Mouse (Mus musculus) midbrain, embryonic 13.5 days (tissue): Measurements from ENCODE around the gene Vipr1. TPM values are rescaled to one million over a fixed set of nuclear protein-coding genes. Genes with fewer than 3 reads are reported as not detected.
A peak's percentile ranks its signal among the peaks of the same experiment; 100 is the strongest.

ENCODE experiments used
- ATAC-seq: fragments of 200-750 bp; cut with Nextera tagmentation; 2 replicates; pipeline ENCODE4 v1.8.0; 2017; ENCODE audit warnings: mild to moderate bottlenecking, moderate TSS enrichment, moderate library complexity
- H3K27ac ChIP-seq: fragments of 300-500 bp; sonication (generic); 2 replicates; pipeline ENCODE4 v1.5.1; 2015; ENCODE audit warnings: inconsistent platforms, mild to moderate bottlenecking, moderate library complexity
- H3K27me3 ChIP-seq: fragments of 300-500 bp; sonication (generic); 2 replicates; pipeline ENCODE4 v1.6.1; 2015; ENCODE audit warnings: mild to moderate bottlenecking, inconsistent platforms
- H3K36me3 ChIP-seq: fragments of 300-500 bp; sonication (generic); 2 replicates; pipeline ENCODE4 v1.6.1; 2015; ENCODE audit warnings: mild to moderate bottlenecking, inconsistent platforms
- H3K4me1 ChIP-seq: fragments of 300-500 bp; sonication (generic); replicated peaks from 2 replicates; pipeline ENCODE4 v1.6.1; 2015; ENCODE audit warnings: inconsistent platforms
- H3K4me2 ChIP-seq: fragments of 300-500 bp; sonication (generic); replicated peaks from 2 replicates; pipeline ENCODE4 v1.6.1; 2015; ENCODE audit warnings: moderate library complexity, mild to moderate bottlenecking, inconsistent platforms
- H3K4me3 ChIP-seq: fragments of 300-500 bp; sonication (generic); replicated peaks from 2 replicates; pipeline ENCODE4 v1.5.1; 2015; ENCODE audit warnings: mild to moderate bottlenecking, inconsistent platforms
- H3K9ac ChIP-seq: fragments of 300-500 bp; sonication (generic); replicated peaks from 2 replicates; pipeline ENCODE4 v1.6.1; 2015; ENCODE audit warnings: mild to moderate bottlenecking, inconsistent platforms
- H3K9me3 ChIP-seq: fragments of 300-500 bp; sonication (generic); 2 replicates; pipeline ENCODE4 v1.6.1; 2016; ENCODE audit warnings: mild to moderate bottlenecking, inconsistent platforms
- WGBS: fragments of 180-500 bp; shearing (Covaris S2); methylation state at CpG from one replicate; pipeline ENCODE4 v1.1.7; 2015; 5-methylcytosine and 5-hydroxymethylcytosine counted together
- polyA plus RNA-seq: library from polyadenylated mRNA; unstranded; fragments of >200 nt; fragmentation: Nextera tagmentation; extraction: Ambion mirVana; gene quantifications from 2 replicates; pipeline ENCODE4 v1.2.1, GENCODE M21; 2015

Gene Vipr1
- polyA plus RNA-seq, 1 experiment from 2014 or later = 0.48 TPM

DNA sequence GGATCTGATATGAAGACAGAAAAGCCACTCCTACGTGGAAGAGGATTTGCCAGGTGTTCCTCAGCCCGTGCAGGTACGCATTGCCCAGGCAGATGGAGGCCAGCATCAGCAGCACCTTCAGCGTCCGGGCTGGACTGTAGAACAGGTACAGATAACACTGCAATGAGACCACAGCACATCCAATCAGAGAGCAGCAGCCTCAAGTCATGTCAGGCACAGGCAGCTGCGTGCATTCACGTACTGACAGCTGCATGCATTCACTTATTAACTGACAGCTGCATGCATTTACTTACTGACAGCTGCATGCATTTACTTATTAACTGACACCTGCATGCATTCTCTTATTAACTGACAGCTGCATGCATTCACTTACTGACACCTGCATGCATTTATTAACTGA, 42.2 kb downstream of the Vipr1 start:
- no peak overlapping the region for H3K4me3 ChIP-seq
- H3K4me2 ChIP-seq = no peak overlapping the region
- H3K27me3 ChIP-seq = no peaks in the 10 kb centered on the region
- 82% methylated on average over 7 of the region's 7 CpGs for WGBS
- H3K36me3 ChIP-seq = peaks cover 77% of the 10 kb centered on the region
- H3K27ac ChIP-seq = no peak overlapping the region
- H3K4me1 ChIP-seq = peaks cover 13% of the 10 kb centered on the region
- no peak overlapping the region for H3K9ac ChIP-seq
- H3K9me3 ChIP-seq = no peaks in the 10 kb centered on the region
- ATAC-seq = no peak

DNA sequence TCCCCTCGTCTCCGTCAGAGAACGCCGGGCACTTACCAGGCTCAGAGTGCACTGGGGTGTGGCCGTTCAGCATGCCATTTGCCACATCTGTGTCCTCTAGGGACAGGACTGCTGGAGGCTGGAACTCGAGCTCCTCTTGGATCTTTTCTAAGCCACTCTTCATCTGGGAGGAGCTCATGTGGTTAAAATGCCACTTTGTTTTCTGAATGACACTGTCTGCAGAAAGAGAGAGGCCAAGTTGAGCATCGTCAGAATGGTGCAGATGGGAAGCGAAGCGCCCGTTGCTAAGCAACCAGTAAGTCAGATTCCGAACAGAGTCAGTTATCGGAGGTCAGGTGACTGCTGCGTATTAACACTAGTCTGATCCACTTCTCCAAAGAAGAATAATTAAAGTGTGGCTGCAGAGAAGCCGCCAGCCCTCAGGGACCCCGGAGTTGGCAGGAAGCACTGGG, 47.7 kb downstream of the Vipr1 start:
- H3K36me3 ChIP-seq = peaks cover 68% of the 10 kb centered on the region

DNA sequence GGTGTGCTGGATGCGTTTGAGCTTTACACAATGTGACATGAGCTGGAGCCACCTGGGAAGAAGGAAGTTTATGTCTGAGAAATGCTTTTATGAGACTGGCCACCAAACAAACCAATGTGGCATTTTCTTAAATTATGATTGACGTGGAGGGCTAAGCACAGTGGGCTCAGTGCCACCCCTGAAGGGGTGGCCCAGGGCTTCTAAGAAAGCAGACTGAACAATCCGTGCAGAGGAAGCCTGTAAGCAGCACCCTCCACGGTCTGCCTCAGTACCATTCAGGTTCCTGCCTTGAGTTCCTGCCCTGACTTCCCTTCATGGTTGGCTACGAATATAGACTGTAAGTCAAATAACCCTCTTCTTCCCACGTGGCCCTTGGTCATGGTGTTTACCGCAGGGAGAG, 48.2 kb downstream of the Vipr1 start:
- peaks cover 68% of the 10 kb centered on the region for H3K36me3 ChIP-seq
- peak overlapping the region; percentile 88 for H3K27ac ChIP-seq
- WGBS = 74% methylated on average over 7 of the region's 7 CpGs
- H3K27me3 ChIP-seq = no peaks in the 10 kb centered on the region
- H3K9ac ChIP-seq = 0 out of 2 replicates have a peak overlapping the region, but pooled peaks have one; percentile 0
- ATAC-seq = peak; percentile 70
- no peaks in the 10 kb centered on the region for H3K9me3 ChIP-seq
- H3K4me1 ChIP-seq = peaks cover 29% of the 10 kb centered on the region
- H3K4me3 ChIP-seq = no peak overlapping the region
- peak overlapping the region; percentile 48 for H3K4me2 ChIP-seq

More for the DNA sequence above, 47.7 kb downstream of the Vipr1 start:
- peak overlapping the region; percentile 8; the same call in 1 of the 2 replicates for H3K4me3 ChIP-seq
- peak overlapping the region; percentile 48 for H3K4me2 ChIP-seq
- no peaks in the 10 kb centered on the region for H3K27me3 ChIP-seq
- peak overlapping the region; percentile 88 for H3K27ac ChIP-seq
- peak overlapping the region; percentile 24; the same call in 1 of the 2 replicates for H3K9ac ChIP-seq
- ATAC-seq = peak; percentile 93
- 28% methylated on average over 15 of the region's 15 CpGs for WGBS
- H3K9me3 ChIP-seq = no peaks in the 10 kb centered on the region
- peaks cover 29% of the 10 kb centered on the region for H3K4me1 ChIP-seq

DNA sequence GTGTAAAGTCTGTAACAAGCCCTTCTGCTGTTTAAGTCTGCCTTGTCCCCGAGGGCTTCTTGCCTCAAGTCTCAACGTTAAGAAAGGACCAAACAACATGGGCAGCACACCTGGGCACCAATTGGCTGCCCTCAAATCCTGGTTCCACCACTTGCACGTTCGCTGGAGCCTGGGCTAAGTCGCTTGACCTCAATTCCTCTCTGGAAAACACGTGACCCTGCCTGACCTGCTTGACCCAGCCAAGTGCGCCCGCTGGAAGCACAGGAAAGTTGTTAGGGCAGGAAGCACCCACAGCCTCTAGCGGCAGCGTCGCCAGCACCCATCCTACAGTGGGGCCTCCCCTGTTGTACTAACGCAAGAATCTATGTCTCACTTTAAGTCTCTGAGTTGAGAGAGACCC, 52.2 kb downstream of the Vipr1 start:
- no peak overlapping the region for H3K4me2 ChIP-seq
- no peak overlapping the region for H3K27ac ChIP-seq
- H3K36me3 ChIP-seq = peaks cover 64% of the 10 kb centered on the region
- no peaks in the 10 kb centered on the region for H3K27me3 ChIP-seq
- ATAC-seq = no peak
- no peaks in the 10 kb centered on the region; the same call in 1 of the 2 replicates for H3K9me3 ChIP-seq
- WGBS = 84% methylated on average over 12 of the region's 12 CpGs
- H3K9ac ChIP-seq = no peak overlapping the region
- no peak overlapping the region for H3K4me3 ChIP-seq
- H3K4me1 ChIP-seq = peaks cover 20% of the 10 kb centered on the region

DNA sequence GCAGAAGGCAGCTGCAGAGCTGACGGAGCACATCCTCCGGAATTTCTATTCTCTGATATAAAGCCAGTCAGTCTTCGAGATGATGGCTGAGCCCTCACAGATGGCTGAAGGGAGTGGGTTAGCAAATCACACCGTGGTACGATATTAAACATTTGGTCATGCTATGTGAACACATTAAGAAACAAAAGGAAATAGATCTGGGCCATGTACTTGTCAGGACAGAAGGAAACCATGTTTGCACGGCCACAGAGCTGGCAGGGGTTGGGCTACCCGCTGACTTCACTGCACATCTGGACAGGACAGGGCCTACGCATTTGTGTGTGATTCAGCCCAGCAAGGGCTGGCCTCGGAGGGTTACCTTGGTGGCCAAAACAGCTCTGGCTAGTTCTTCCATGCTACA, 54.1 kb downstream of the Vipr1 start:
- no peak overlapping the region for H3K4me3 ChIP-seq
- peaks cover 1% of the 10 kb centered on the region for H3K4me1 ChIP-seq
- 93% methylated on average over 9 of the region's 9 CpGs for WGBS
- no peak overlapping the region for H3K4me2 ChIP-seq
- H3K9me3 ChIP-seq = no peaks in the 10 kb centered on the region; the same call in 1 of the 2 replicates
- H3K9ac ChIP-seq = no peak overlapping the region
- H3K27me3 ChIP-seq = no peaks in the 10 kb centered on the region
- no peak for ATAC-seq
- H3K36me3 ChIP-seq = peaks cover 70% of the 10 kb centered on the region
- no peak overlapping the region for H3K27ac ChIP-seq

DNA sequence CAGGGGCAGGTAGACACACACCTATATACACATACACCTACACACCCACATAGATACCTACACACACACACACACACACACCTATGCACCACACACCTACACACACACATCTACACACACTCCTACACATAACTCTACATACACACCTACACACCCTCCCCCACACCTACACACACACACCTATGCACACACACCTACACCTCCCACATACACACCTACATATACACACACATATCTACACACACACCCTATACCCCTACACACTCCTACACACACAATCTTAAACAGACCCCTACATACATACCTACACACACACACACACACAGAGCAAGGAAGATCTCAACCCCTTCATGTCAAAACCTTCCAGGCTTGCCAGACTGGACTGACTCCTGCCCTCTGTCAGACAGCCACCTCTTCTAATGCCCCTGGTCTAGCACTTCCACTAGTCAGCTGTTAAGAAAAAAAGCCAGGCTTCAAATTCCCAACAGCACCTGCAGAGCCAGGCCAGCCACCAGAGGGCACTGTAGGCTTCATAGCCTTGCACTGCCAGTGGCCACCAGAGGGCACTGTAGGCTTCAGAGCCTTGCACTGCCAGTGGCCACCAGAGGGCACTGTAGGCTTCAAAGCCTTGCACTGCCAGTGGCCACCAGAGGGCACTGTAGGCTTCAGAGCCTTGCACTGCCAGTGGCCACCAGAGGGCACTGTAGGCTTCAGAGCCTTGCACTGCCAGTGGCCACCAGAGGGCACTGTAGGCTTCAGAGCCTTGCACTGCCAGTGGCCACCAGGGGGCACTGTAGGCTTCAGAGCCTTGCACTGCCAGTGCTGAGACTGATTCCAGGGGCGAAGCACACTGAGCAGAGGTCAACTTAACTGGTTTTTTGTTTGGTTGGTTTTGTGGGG, 54.9 kb downstream of the Vipr1 start:
- Histone ChIP-seq H3K9ac (no peak overlapping the region), H3K36me3 (peaks cover 65% of the 10 kb centered on the region), H3K4me1 (peaks cover 2% of the 10 kb centered on the region), H3K27me3 (no peaks in the 10 kb centered on the region), H3K27ac (no peak overlapping the region), H3K4me2 (no peak overlapping the region), H3K9me3 (no peaks in the 10 kb centered on the region; the same call in 1 of the 2 replicates), H3K4me3 (no peak overlapping the region)
- WGBS = 96% methylated on average over 1 of the region's 1 CpGs
- ATAC-seq = peak; percentile 70

DNA sequence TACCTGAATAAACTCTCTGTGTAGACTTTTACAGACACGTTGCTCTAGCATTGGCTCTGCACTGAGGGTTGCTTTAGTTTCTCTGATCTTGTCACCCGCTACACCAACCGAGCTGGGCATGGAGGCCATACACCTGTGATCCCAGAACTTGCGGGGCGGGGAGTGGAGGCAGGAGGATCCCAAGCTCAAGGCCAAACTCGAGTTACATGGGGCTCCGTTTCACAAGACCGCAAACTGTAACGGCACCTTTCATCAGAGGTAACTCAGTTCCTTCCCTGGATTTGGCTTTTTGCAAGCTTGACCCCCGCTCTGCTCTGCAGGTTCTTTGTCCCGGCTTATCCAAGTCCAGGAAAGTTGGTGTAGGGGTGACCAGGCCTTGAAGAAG, 61.7 kb downstream of the Vipr1 start:
- Histone ChIP-seq H3K9ac (peak overlapping the region; percentile 86), H3K4me2 (peak overlapping the region; percentile 95), H3K4me3 (peak overlapping the region; percentile 83), H3K9me3 (no peaks in the 10 kb centered on the region), H3K27me3 (no peaks in the 10 kb centered on the region; the same call in 1 of the 2 replicates), H3K36me3 (peaks cover 13% of the 10 kb centered on the region), H3K27ac (peak overlapping the region; percentile 81; the same call in 1 of the 2 replicates), H3K4me1 (peaks cover 32% of the 10 kb centered on the region)
- ATAC-seq = 0 out of 2 replicates have a peak, but pooled peaks have one; percentile 1
- WGBS = 37% methylated on average over 11 of the region's 11 CpGs

DNA sequence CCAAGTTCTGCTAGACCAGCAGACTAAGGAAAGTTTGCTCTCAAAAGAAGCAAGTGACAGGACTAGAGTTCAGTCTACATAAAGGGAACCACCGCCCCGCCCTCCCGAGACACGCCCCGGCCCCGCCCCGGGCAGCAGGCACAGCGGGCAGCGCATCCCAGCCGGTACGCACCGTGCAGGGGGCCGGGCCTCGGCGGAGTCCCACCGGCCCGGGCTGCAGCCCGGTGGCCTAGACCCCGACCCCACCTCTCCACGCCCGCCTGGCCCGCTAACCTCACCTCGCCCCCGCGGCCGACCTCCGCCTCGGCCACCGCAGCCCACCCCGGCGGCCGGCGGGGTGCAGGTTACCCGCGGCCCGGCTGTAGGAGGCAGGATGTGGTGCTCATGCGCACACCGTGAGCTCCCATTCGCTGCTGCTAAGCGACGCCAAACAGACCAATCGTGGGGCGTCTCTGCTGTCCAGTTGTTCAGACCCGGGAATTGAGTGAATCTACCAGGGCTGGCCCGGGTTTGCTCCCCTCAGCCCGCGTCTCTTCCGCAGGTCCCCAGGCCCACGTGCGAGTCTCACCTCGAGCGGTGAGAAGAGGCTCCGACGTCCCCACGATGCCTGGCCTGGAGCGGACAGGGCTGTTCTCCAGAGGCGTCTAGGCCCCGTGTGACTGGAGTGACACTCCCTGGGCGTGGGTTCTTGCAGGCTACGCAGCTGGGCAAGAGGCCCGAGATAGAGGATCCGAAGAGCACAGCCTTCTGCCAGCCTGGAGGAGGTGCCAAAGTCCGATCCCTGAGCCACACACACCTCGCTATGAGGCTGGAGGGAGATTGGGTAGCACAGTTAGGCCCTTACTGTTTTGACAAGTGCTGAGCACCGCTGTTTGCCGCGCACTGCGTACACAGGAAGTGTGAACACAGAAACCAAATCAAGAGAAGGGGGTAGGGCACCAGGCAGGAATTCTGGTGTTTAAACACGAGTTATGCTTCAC, 62.4 kb downstream of the Vipr1 start, which contains the start of gene Sec22c:
TSS of gene Sec22c (minus strand) at position 845 of the 980 bp plus-strand sequence.
- Histone ChIP-seq H3K9me3 (no peaks in the 10 kb centered on the region), H3K27ac (peak within 1 kb of the TSS; percentile 81), H3K4me3 (peak within 1 kb of the TSS; percentile 83), H3K36me3 (peaks cover 6% of the 10 kb centered on the region), H3K9ac (peak within 1 kb of the TSS; percentile 86), H3K4me2 (peak within 1 kb of the TSS; percentile 95), H3K4me1 (peaks cover 32% of the 10 kb centered on the region), H3K27me3 (no peaks in the 10 kb centered on the region; the same call in 1 of the 2 replicates)
- ATAC-seq = peak; percentile 97
- 1% methylated on average over 59 of the region's 69 CpGs for WGBS

DNA sequence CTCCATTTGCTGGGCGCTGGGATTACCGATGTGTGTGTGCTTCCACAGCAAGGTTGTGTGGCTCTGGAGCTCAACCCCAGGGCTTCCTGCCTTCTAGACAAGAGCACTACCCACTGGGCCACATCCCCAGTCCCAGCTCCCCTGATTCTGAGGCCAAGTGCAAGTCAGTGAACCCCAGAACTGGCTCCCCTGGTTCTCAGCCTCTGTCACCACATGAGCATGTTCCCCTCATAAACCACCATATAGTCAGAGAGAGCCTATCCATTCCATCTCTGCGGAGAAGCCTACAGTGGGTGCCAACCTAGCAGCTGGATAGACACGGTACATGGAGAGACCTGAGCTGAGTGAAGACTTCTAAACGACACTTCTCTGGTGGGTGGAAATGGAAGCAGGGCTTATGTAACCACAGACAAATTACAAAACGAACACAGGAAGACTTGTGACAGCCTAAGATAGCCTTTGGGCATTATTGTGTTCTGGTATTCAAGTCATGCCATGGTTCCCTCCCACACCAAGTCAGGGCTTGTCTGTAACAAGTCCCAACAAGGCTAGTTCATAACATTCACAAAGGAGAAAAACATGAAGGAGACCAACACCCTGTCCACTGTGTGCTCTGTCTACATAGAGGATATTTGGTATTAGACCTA, 63.6 kb downstream of the Vipr1 start:
- H3K4me1 ChIP-seq = peaks cover 37% of the 10 kb centered on the region
- no peak for ATAC-seq
- H3K27me3 ChIP-seq = no peaks in the 10 kb centered on the region; the same call in 1 of the 2 replicates
- H3K9ac ChIP-seq = no peak overlapping the region
- H3K9me3 ChIP-seq = no peaks in the 10 kb centered on the region
- no peak overlapping the region for H3K4me3 ChIP-seq
- H3K27ac ChIP-seq = no peak overlapping the region
- 76% methylated on average over 6 of the region's 6 CpGs for WGBS
- H3K36me3 ChIP-seq = no peaks in the 10 kb centered on the region
- no peak overlapping the region for H3K4me2 ChIP-seq

DNA sequence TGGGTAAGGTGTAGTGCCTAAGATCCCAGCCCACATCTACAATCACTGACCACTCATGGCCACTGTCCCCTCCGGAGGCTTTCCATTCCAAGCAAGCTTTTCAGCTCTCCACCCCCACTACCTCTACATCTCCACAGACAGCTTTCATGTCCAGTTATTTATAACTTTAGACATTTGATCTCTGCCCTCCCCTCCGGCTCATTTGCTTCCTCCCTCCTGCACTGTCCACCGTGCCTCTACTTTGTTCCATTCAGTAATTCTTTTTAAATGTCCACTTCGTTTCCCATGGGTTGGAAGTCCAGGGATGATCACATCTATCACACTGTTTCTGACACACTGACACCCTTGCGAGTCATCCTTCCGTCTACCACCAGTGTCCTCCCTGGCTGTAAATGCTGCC, 65.3 kb downstream of the Vipr1 start:
- Histone ChIP-seq H3K4me2 (no peak overlapping the region), H3K9me3 (no peaks in the 10 kb centered on the region), H3K36me3 (peaks cover 3% of the 10 kb centered on the region; the same call in 1 of the 2 replicates), H3K27me3 (no peaks in the 10 kb centered on the region; the same call in 1 of the 2 replicates), H3K4me3 (no peak overlapping the region), H3K27ac (no peak overlapping the region), H3K9ac (no peak overlapping the region), H3K4me1 (peaks cover 44% of the 10 kb centered on the region)
- 75% methylated on average over 6 of the region's 6 CpGs for WGBS
- no peak for ATAC-seq
